In the genomic region with DNA sequence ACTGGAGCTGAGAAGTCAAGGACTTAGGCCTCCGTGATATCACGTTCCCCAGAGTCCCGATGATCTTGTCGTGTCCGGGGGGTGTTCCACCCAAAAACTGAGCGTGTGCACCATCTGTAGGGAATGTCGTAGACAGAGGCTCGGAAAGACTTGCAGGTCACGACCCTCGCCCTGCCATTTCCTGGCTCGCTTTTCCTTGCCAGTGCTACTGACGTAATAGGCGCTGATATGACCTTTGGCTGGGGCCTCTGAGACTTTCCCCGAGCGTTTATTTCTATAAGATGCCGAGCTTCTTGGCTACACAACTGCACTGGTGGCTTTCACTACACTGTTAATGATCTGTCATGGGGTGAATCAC, we compare ENCODE assay signal across 8 mouse cellular contexts. TPM values are rescaled to one million over a fixed set of nuclear protein-coding genes. Genes with fewer than 3 reads are reported as not detected.
A peak's percentile ranks its signal among the peaks of the same experiment; 100 is the strongest.
DNase-seq lines count a peak whose midpoint lies in the region; ATAC-seq and TF ChIP-seq lines count a peak whose summit lies in the region.

No protein-coding gene starts in this region.

- no peaks in the 10 kb centered on the region for H3K27me3 ChIP-seq in embryonic facial prominence, embryonic 13.5 days
- H3K27me3 ChIP-seq in intestine, postnatal 0 days (replicated peaks; ENCODE audit: control insufficient read depth, insufficient read depth, low read length) = no peaks in the 10 kb centered on the region
- H3K27me3 ChIP-seq in neural tube, embryonic 13.5 days = no peaks in the 10 kb centered on the region

- peak; percentile 26; the same call in 1 of the 2 replicates for ATAC-seq in embryonic facial prominence, embryonic 13.5 days (ENCODE audit: insufficient number of reproducible peaks, insufficient read depth, low FRiP score, low TSS enrichment, low read depth)
- ATAC-seq in intestine, postnatal 0 days = peak; percentile 74
- ATAC-seq in neural tube, embryonic 13.5 days (ENCODE audit: low read depth) = peak; percentile 23

- peak overlapping the region; percentile 67 for H3K9ac ChIP-seq in embryonic facial prominence, embryonic 13.5 days
- peak overlapping the region; percentile 41; the same call in 1 of the 2 replicates for H3K9ac ChIP-seq in intestine, postnatal 0 days (ENCODE audit: low read depth, low read length)
- H3K9ac ChIP-seq in neural tube, embryonic 13.5 days = peak overlapping the region; percentile 70

- 5% methylated on average over 16 of the region's 16 CpGs for WGBS in embryonic facial prominence, embryonic 13.5 days
- WGBS in intestine, postnatal 0 days = under 1% methylated on average over 16 of the region's 16 CpGs
- 10% methylated on average over 16 of the region's 16 CpGs for WGBS in neural tube, embryonic 13.5 days

- intact Hi-C loops in left cerebral cortex, adult 2 months (cut with DNase I) = loop anchor here (2.0 kb wide), 2 partner anchors 15 to 69 kb away; partner anchors contain the start of genes Zfp128 and Zfp324
- intact Hi-C loops in left cerebral cortex, postnatal 25 days (cut with DNase I) = loop anchor here (5.0 kb wide), 1 partner anchor 38 kb away; no protein-coding TSS in a partner anchor
- intact Hi-C loops in left cerebral cortex, postnatal 36 days (cut with DNase I) = loop anchor here (2.0 kb wide), 1 partner anchor 27 kb away; the partner anchor contains the start of gene Rps5

- H3K9me3 ChIP-seq in embryonic facial prominence, embryonic 13.5 days = no peaks in the 10 kb centered on the region
- H3K9me3 ChIP-seq in intestine, postnatal 0 days (ENCODE audit: control insufficient read depth) = no peaks in the 10 kb centered on the region
- H3K9me3 ChIP-seq in neural tube, embryonic 13.5 days = no peaks in the 10 kb centered on the region

- H3K36me3 ChIP-seq in embryonic facial prominence, embryonic 13.5 days = no peaks in the 10 kb centered on the region
- H3K36me3 ChIP-seq in intestine, postnatal 0 days (ENCODE audit: control insufficient read depth, insufficient read depth) = no peaks in the 10 kb centered on the region
- no peaks in the 10 kb centered on the region for H3K36me3 ChIP-seq in neural tube, embryonic 13.5 days

- no peak for DNase-seq in left cerebral cortex, adult 2 months (ENCODE audit: extremely low spot score in 1 of 2, low spot score in 2 of 2)
- no peak for DNase-seq in left cerebral cortex, postnatal 25 days (ENCODE audit: low spot score in 2 of 2)
- DNase-seq in left cerebral cortex, postnatal 36 days (ENCODE audit: low spot score in 2 of 2) = no peak
- DNase-seq in natural killer cell, adult 2 months (ENCODE audit: low spot score in 2 of 2) = no peak
- DNase-seq in adrenal gland, adult (ENCODE audit: inconsistent age in 2 of 2, low spot score in 1 of 2) = no peak

- peak overlapping the region; percentile 67 for H3K4me2 ChIP-seq in embryonic facial prominence, embryonic 13.5 days
- H3K4me2 ChIP-seq in intestine, postnatal 0 days (replicated peaks; ENCODE audit: low read depth) = peak overlapping the region; percentile 67
- H3K4me2 ChIP-seq in neural tube, embryonic 13.5 days = peak overlapping the region; percentile 83

- peak overlapping the region; percentile 78 for H3K4me3 ChIP-seq in left cerebral cortex, adult 2 months
- H3K4me3 ChIP-seq in embryonic facial prominence, embryonic 13.5 days = peak overlapping the region; percentile 48
- H3K4me3 ChIP-seq in intestine, postnatal 0 days (ENCODE audit: low read depth, low read length) = peak overlapping the region; percentile 35
- peak overlapping the region; percentile 46 for H3K4me3 ChIP-seq in neural tube, embryonic 13.5 days

- H3K4me1 ChIP-seq in embryonic facial prominence, embryonic 13.5 days = peaks cover 4% of the 10 kb centered on the region; the same call in 1 of the 2 replicates
- no peaks in the 10 kb centered on the region for H3K4me1 ChIP-seq in intestine, postnatal 0 days (replicated peaks; ENCODE audit: control insufficient read depth, insufficient read depth, low read length)
- H3K4me1 ChIP-seq in neural tube, embryonic 13.5 days (replicated peaks) = peaks cover 13% of the 10 kb centered on the region

- TF ChIP-seq CTCF in left cerebral cortex, adult 2 months (IDR thresholded peaks at IDR 0.05) = no peak
- no peak for TF ChIP-seq CTCF in intestine, postnatal 0 days (IDR thresholded peaks at IDR 0.05; ENCODE audit: low read depth)

- peak overlapping the region; percentile 44 for H3K27ac ChIP-seq in left cerebral cortex, adult 2 months
- H3K27ac ChIP-seq in embryonic facial prominence, embryonic 13.5 days = peak overlapping the region; percentile 84
- H3K27ac ChIP-seq in intestine, postnatal 0 days (ENCODE audit: low read depth, low read length) = peak overlapping the region; percentile 80
- peak overlapping the region; percentile 92 for H3K27ac ChIP-seq in neural tube, embryonic 13.5 days (replicated peaks)

RNA-seq across cellular contexts. Expression of gene Zfp324, which starts 15.8 kb away (rescaled TPM):
- total RNA-seq in left cerebral cortex, adult 2 months (2021) = 10 to 100 TPM; 11.0 TPM
- 10 to 100 TPM; 10.3 to 11.9 TPM for total RNA-seq in left cerebral cortex, postnatal 25 days (2021)
- polyA plus RNA-seq in embryonic facial prominence, embryonic 13.5 days (2015; fragmentation: Nextera tagmentation; extraction: Ambion mirVana) = 14.2 and 15.2 TPM in 2 replicates
- polyA plus RNA-seq in intestine, postnatal 0 days (2015; fragmentation: Nextera tagmentation; extraction: Ambion mirVana) = 4.0 and 4.1 TPM in 2 replicates
- polyA plus RNA-seq in neural tube, embryonic 13.5 days (2015; fragmentation: Nextera tagmentation; extraction: Ambion mirVana) = 11.8 and 14.3 TPM in 2 replicates
- total RNA-seq in left cerebral cortex, postnatal 36 days (2021) = 10 to 100 TPM in 1 of 2 experiments, 1 to 10 TPM in 1; 9.4 to 11.7 TPM

RNA-seq across cellular contexts. Expression of gene Rnf225, which starts 22.6 kb away (rescaled TPM):
- 1 to 10 TPM; 1.1 to 1.2 TPM for total RNA-seq in left cerebral cortex, adult 2 months (2021)
- total RNA-seq in left cerebral cortex, postnatal 25 days (2021) = under 1 TPM; 0.78 to 0.94 TPM
- polyA plus RNA-seq in embryonic facial prominence, embryonic 13.5 days (2015; fragmentation: Nextera tagmentation; extraction: Ambion mirVana) = 0.66 and 1.1 TPM in 2 replicates
- 0.05 and 0.09 TPM in 2 replicates for polyA plus RNA-seq in intestine, postnatal 0 days (2015; fragmentation: Nextera tagmentation; extraction: Ambion mirVana)
- 0.45 and 0.70 TPM in 2 replicates for polyA plus RNA-seq in neural tube, embryonic 13.5 days (2015; fragmentation: Nextera tagmentation; extraction: Ambion mirVana)
- under 1 TPM; 0.86 to 0.99 TPM for total RNA-seq in left cerebral cortex, postnatal 36 days (2021)

RNA-seq across cellular contexts. Expression of gene Rps5, which starts 27.8 kb away (rescaled TPM):
- total RNA-seq in left cerebral cortex, adult 2 months (2021) = 100 to 1,000 TPM; 374 to 377 TPM
- 100 to 1,000 TPM; 339 to 352 TPM for total RNA-seq in left cerebral cortex, postnatal 25 days (2021)
- polyA plus RNA-seq in embryonic facial prominence, embryonic 13.5 days (2015; fragmentation: Nextera tagmentation; extraction: Ambion mirVana) = 1,116 and 1,158 TPM in 2 replicates
- polyA plus RNA-seq in intestine, postnatal 0 days (2015; fragmentation: Nextera tagmentation; extraction: Ambion mirVana) = 555 and 561 TPM in 2 replicates
- 606 and 663 TPM in 2 replicates for polyA plus RNA-seq in neural tube, embryonic 13.5 days (2015; fragmentation: Nextera tagmentation; extraction: Ambion mirVana)
- 100 to 1,000 TPM; 335 to 413 TPM for total RNA-seq in left cerebral cortex, postnatal 36 days (2021)

RNA-seq across cellular contexts. Expression of gene Zfp446, which starts 27.8 kb away (rescaled TPM):
- total RNA-seq in left cerebral cortex, adult 2 months (2021) = 1 to 10 TPM; 7.9 to 9.0 TPM
- total RNA-seq in left cerebral cortex, postnatal 25 days (2021) = 1 to 10 TPM; 7.6 to 9.0 TPM
- polyA plus RNA-seq in embryonic facial prominence, embryonic 13.5 days (2015; fragmentation: Nextera tagmentation; extraction: Ambion mirVana) = 9.4 and 9.8 TPM in 2 replicates
- 2.5 and 2.6 TPM in 2 replicates for polyA plus RNA-seq in intestine, postnatal 0 days (2015; fragmentation: Nextera tagmentation; extraction: Ambion mirVana)
- polyA plus RNA-seq in neural tube, embryonic 13.5 days (2015; fragmentation: Nextera tagmentation; extraction: Ambion mirVana) = 12.0 and 12.4 TPM in 2 replicates
- total RNA-seq in left cerebral cortex, postnatal 36 days (2021) = 1 to 10 TPM; 6.7 to 9.7 TPM

RNA-seq across cellular contexts. Expression of gene Slc27a5, which starts 48.1 kb away (rescaled TPM):
- total RNA-seq in left cerebral cortex, adult 2 months (2021) = under 1 TPM in 1 of 2 experiments, not detected in 1; 0.44 TPM
- total RNA-seq in left cerebral cortex, postnatal 25 days (2021) = not detected
- polyA plus RNA-seq in embryonic facial prominence, embryonic 13.5 days (2015; fragmentation: Nextera tagmentation; extraction: Ambion mirVana) = 0.11 and 0.47 TPM in 2 replicates
- 0.18 and 0.22 TPM in 2 replicates for polyA plus RNA-seq in intestine, postnatal 0 days (2015; fragmentation: Nextera tagmentation; extraction: Ambion mirVana)
- polyA plus RNA-seq in neural tube, embryonic 13.5 days (2015; fragmentation: Nextera tagmentation; extraction: Ambion mirVana) = 0.21 and 0.32 TPM in 2 replicates
- under 1 TPM in 1 of 2 experiments, not detected in 1; 0.34 TPM for total RNA-seq in left cerebral cortex, postnatal 36 days (2021)

Comparison
In these comparisons a context has a peak if more than half of its experiments do, and no peak if none do; other contexts are left out.
1. ATAC-seq: peak in every context shown above with its lines; median percentile 74 in intestine, postnatal 0 days; 26 in embryonic facial prominence, embryonic 13.5 days; 23 in neural tube, embryonic 13.5 days.